Mouse (Mus musculus) layer of hippocampus, postnatal 14 days (tissue): ENCODE data around the gene Fgfr3. TPM values are rescaled to one million over a fixed set of nuclear protein-coding genes. Genes with fewer than 3 reads are reported as not detected.

Experiments used
- DNase-seq, 2 experiments: peaks; one replicate each; pipeline ENCODE4 v3.0.0; 2021 to 2022; ENCODE audit warnings: low spot score in 2 of 2, mixed read lengths in 1 of 2
- total RNA-seq, 2 experiments: library from RNA; stranded (reverse); gene quantifications; 2 replicates each; pipeline ENCODE4 v1.2.3; 2021

The Fgfr3 gene
- total RNA-seq, 2 experiments from 2014 or later = 137 to 159 TPM

DNA sequence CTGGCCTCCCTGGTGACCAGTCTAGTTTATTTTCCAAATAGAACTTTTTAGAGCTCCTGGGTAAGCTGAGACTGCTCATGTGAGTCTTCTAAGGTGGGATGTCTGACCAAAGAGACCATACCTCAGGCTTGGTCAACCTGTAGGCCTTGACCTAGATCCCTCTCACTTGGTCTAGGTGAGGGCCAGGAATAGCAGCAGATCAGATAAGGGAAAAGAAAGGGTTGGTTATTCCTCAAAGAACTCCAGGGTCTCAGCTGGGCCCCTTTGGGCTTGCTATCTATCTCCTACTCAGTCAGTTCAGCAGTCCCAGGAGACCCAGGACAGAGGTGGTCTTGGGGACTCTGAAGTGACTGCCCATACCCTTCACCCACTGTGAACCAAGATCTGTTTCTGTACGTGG is 23.9 kb upstream of the Fgfr3 start:
- no peak for DNase-seq

GRCm38 (mm10) chr5:33697947-33698512 is 23.4 kb upstream of the Fgfr3 start:
- DNase-seq = peak; percentile 44 to 80

GRCm38 (mm10) chr5:33698669-33699068 is 22.8 kb upstream of the Fgfr3 start:
- DNase-seq = no peak

DNA sequence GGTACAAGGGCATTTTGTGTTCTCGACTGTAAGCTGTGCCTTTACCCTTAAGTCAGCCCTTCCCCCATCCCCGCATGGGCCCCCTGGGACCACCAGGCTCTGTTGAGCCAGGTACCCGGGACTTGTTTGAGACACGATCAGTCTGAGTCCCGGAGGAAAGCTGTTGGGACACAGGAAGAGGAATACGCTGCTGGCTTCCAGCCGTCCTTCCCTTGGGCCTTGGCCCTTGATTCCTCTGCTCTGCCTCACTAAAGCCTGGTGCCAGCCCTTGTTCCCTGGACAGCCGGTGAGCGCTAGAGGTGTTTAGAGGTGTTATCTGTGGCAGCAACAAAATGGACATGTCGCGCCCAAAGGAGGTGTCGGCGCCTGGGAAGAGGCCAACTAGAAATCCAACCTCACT is 21.5 kb upstream of the Fgfr3 start:
- no peak for DNase-seq

DNA sequence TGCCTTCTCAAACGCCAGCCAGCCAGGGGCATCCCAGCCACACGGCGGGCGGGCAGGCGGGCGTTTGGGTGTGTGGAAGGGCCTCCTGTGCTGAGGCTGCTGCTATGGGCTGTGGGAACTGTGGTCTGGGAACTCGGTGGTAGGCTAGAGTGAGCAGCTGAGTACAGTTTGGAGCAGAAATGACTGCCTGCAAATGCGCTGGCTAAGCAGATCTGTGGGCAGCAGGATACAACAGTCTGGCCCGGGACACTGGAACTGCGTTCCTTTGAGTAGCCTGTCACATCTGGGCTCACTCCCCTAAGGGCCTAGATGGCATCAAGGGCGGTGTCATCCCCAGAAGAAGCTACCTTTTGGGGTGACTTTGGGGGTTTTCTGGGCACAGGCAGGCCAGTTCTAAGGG is 19.6 kb upstream of the Fgfr3 start:
- no peak for DNase-seq

GRCm38 (mm10) chr5:33703999-33704398 is 17.5 kb upstream of the Fgfr3 start:
- DNase-seq = no peak

DNA sequence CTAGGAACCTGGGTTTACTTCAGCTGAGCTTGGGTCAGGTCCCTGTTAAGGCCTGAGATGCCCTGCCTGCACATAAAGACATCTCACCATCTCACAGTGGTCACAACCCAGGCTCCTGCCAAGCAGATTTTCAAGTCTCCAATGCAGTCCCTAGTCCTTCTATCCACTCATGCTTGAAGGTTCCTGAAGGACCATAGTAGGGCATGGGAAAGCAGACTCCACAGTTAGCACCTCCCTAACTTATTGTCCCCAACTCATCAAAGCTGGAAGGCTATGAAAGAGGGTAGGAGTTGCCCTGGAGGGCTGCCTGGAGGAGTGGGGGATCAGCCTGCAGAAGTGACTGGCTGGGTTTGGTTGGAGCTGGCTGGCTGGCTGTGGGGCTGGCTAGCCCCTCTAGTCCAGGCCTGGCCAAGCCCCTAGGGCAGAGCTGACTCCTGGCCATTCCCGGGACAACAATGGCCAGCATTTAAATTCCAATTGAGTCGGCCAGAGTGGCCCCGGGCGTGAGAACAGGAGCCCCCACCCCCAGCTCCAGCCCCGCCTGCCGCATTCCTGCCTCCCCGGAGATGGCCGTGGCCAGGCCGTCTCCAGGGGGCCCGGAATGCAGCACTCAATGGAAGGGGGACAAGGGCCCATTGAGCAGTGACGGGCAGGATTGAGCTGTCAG is 16.4 kb upstream of the Fgfr3 start:
- peak in 1 of 2 experiments; percentile 74 for DNase-seq

DNA sequence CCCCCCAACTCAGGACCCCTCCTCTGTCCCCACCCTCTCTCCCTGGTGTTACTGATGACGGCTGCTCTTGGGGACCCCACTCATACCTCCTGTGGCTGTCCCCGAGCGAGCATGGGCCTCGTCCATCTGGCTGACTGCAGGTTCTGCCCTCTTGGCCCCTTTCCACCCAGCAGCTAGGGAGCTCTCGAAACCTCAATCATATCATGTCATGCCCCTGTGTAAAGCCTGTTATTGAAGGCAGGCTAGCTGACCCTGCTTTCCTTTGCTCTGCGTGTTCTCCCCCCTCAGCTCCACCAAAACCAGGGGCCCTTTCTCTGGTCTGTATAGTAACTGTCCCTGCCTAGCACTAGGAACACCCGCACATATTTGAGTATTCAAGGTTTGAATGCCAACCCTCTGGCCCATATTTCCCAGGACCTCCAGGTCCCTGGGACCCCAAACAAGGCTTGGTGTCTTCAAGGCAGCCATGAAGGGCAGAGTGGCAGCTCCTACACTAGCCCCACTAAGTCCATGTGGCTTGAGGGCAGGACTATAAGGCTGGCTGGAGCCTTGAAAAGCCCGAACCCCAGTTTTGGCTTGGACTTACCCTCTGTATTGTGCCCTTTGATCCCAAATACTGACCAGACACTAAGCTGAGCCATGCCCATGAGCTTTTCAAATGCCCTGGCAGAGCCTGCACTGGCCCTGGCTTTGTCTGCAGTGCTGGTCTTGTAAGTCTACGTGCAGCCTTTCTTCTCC is 15.7 kb upstream of the Fgfr3 start:
- no peak for DNase-seq

DNA sequence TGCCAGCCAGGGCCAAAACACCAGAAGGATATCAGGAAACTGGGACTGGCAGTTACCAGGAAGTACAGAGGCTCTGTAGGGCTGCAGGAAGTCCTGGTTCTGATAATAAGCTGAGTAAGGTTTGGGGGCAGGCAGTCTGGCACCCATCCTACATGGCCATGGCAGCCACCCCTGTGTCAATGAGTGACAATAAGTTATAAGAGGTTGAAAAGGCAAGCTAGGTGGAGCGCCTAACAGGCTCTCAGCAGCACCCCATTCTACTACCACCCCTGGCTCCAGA is 15.2 kb upstream of the Fgfr3 start:
- no peak for DNase-seq

DNA sequence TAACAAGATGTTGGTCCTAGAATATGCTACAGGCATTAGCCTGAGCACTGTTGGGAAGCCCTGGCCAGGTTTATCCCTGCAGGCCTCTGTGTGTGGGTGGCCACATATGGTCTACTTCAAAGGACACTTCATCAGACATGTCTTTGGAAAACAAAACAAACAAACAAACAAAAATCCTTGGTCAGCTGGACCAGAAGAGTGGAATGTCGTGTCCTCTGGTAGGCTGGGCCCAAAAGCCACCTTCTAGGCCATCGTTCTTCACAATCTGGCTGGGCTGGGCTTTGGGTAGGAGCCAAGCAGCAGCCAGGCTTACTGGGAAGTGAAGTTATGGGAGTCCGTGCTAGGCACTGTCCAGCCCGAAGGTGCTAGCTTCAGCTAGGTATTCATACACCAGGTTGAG is 14.3 kb upstream of the Fgfr3 start:
- DNase-seq = no peak

DNA sequence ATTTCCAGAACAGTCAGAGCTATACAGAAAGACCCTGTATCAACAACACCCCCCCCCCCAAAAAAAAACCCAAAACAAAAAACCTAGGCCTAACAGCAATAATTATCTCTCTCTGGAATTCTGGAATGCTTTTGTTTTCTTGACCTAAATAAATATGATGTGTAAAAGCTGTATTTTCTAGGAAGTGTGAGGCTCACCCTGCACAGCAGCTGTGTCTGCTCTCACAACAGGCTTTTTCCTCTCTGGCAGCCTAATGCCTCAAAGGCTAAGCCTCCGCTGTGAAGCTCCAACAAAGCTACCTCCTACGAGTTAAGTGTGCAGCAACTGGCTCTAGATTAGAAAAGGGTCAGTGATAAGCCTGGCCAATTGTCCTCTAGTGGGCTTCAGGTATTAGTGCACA is 12.4 kb upstream of the Fgfr3 start:
- DNase-seq = no peak

DNA sequence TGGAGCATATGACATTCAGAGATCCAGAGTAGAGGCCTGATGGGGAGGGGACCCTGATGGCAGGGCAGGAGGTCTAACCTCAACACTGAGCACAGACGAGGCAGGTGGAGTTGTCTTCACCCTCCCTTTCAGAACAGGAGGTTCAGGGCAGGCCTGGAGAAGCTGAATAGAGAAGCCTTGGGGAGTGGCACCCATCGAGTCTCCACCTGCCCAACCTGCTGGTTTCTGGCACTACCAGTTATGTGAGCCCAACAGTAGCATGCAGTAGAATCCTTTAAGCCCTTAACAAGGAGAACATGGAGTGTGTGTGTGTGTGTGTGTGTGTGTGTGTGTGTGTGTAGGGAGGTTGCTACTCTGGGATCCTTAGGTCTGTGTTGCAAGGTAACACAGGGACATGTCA is 8.9 kb upstream of the Fgfr3 start:
- no peak for DNase-seq

- no peak for DNase-seq
Observed at GRCm38 (mm10) chr5:33715182-33715581, 6.3 kb upstream of the Fgfr3 start.

DNA sequence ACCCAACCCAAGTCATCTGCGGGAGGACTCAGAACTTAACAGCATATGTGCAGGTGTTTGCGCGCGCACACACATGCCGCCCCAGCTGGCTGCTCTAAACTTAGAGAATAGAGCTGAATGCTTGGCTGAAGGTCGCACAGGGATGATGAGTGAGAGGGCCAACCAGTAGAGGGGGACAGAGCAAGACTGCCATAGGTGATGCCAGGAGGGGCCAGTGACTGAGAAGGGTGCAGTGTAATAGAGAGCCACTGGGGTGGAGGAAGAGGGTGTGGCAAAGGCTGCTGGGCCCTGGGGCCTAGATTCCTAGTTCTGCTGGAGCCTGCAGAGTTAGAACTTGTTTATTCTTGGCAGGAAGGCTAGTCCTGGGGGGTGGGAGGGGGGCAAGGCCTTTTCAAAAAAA is 5.0 kb upstream of the Fgfr3 start:
- no peak for DNase-seq

DNA sequence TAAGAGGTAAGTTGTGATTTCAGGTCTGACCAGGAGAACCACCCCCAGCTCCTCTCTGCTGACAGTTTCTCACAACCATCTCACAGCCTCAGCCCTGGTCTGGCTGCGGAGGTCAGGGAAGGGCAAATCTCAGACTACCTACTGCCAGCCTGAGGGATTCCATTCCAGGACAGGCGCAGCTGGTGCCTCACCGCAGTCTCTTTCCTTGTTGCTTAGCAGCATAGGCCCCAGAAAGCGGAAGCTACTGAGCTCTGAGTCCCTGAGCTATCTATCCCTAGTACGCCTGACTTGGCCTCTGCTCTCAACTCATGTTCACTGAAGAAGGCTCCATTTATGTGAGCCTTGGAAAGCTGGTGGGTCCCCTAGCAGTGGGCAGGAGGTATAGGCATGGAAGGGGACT is 3.0 kb upstream of the Fgfr3 start:
- DNase-seq = no peak

GRCm38 (mm10) chr5:33720852-33721490 is 503 bp upstream of the Fgfr3 start:
- no peak for DNase-seq

DNA sequence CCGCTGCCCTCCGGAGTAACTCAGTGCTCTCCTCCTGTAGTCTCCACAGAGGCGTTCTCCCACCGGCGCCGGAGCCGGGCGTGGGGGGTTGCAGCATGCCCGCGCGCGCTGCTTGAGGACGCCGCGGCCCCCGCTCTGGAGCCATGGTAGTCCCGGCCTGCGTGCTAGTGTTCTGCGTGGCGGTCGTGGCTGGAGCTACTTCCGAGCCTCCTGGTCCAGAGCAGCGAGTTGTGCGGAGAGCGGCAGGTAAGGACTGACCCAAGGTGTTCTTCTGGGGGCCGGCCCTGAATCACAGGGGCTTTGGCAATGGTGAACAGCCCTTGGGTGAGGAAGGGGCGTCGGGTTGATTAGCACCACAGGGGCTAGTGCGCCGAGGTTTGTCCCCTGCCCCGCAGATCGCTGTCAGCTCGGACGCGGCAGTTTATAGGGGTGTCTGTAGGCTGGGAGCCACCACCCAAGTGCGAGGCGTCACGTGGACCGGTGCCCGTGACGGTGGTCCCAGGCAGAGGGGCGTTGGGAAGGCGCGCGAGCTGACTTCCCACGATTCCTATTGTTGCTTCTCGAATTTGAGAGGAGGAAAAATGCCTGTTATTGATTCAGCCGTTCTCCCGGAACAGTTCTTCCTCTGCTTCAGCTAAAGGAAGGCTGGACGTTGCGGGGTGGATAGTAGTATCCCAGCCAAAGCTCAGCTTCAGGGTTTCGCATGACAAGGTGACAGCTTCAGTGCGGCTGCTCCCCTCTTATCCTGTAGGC is 968 bp downstream of the Fgfr3 start:
- no peak for DNase-seq

DNA sequence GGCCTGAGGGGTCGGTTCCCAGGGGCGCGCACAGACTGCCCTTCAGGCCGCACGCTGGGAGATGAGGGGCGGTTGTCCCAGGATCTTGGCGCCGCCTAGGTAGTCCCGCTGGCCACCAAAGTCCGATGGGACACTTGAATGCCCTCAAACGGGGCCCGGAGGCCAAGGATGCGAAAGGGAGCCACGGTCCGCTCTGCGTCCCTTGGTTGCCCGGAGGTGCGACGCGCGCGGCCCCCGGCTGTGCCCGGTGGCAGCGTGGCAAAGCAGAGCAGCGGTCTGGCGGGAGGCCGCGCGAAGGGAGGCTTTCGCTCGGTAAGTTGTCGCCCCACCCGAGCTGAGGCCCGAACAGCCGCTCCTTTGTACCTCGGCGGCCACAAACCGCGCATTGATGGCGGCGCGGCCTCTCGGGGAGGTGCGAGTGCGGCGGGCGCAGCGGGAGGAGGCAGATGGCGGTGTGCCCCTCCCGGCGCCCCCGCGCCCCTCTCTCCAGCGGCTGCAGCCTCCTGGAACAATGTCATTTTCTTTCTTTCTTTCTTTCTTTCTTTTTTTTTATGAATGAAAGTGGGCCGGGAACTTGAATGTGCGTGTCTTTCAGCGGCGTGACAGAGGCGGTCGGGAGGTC is 1.7 kb downstream of the Fgfr3 start:
- DNase-seq = no peak

DNA sequence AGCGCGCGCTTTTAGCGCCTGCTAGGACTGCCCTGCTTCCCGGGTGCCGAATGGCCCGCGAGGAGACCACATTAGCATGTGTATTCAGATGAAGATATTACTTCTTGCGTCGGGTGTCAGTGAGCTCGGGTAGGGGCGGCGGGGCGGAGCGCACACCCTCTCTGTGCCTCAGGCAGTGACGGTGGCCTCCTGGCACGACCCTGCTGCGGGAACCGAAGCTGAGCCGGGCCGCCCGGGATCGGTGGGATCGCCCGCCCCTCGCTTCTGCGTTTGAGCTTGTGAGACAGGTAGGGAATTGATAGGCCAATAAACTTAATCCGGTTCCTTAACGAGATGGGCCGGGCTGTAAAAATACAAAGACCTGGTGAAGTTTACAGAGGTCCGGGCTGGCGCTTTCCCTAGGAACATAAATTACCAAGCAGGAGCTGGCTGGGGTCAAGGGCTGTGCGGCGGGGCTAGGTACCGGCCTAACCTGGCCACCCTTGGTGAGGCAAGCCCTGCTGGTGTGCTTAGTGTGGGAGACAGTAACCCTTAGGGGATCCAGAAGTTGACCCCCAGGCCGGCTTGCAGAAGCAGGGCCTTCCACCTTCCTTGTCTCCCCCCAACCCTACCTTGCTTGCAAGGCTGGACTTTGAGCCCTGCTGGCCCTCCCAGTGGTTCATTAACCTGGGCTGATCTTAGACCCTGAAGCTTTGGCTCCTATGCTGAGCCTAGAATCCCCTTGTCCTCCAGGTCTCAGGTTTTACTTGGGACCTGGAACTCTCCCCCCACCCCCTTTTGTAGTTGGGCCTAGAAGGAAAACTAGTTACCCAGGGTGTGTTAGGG is 2.4 kb downstream of the Fgfr3 start:
- no peak for DNase-seq

DNA sequence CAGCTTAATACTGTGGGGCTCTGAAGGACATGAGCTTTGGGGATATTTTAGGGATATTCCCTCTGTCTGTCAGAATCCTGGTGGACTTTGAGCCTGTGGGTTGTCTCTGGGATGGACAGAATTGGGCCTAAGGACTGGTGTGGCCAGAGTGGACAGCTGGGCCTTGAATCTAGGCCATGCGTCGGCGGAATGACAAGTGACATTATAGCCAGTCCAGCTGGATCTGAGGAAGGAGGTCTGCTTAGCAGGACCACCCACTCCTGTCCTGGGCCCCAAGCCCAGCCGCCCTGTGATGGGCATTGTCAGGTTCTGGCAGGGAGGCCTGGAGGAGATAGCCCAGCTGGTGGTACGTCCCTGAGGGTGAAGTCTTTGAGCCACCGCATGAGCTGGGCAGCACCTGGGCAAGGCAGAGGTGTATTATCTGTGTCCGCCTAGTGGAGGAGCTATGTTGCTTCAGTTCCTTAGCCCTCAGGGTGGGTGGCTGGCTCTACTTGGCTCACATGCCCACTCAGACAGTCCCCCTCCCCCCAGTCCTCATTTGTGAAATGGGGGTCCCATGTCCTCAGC is 4.7 kb downstream of the Fgfr3 start:
- peak in 1 of 2 experiments; percentile 74 for DNase-seq
